ENCODE assay signal across 15 mouse cellular contexts in the genomic region with DNA sequence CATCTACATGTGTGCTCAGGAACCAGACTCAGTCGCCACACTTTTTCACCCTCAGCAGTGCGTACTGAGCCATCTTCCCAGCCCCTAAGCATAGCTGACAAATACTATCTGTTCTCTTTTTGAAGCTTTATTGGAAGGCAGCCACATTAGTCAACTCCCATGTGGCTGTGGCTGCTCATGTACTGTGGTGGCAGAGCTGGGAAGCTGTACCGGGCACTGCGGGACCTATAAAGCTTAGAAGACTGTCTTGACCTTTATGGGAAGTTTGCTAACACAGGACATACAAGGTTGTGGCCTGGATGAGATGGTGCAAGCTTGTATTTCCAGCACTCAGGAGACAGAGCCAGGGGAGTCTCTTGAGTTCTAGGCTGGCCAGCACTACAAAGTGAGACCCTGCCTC. TPM values are rescaled to one million over a fixed set of nuclear protein-coding genes. Genes with fewer than 3 reads are reported as not detected.
A peak's percentile ranks its signal among the peaks of the same experiment; 100 is the strongest.
DNase-seq lines count a peak whose midpoint lies in the region; ATAC-seq lines count a peak whose summit lies in the region.
"Had no signal": no experiment of that assay in that cellular context is flagged by ENCODE, and none has a peak within 500 bp of the region (broad histone marks: within the 10 kb centered on the region; RNA-seq: fewer than 3 reads in every experiment).

No protein-coding gene starts in this region.

- H3K36me3 ChIP-seq in kidney, embryonic 14.5 days (ENCODE audit: control insufficient read depth, insufficient read depth, low read length): no peaks in the 10 kb centered on the region; the same call in 1 of the 2 replicates
- peaks cover 11% of the 10 kb centered on the region for H3K36me3 ChIP-seq in forebrain, embryonic 16.5 days (ENCODE audit: control insufficient read depth, insufficient read depth)

- H3K9ac ChIP-seq in kidney, embryonic 14.5 days (ENCODE audit: low read depth, low read length): no peak overlapping the region
- no peak overlapping the region for H3K9ac ChIP-seq in forebrain, embryonic 16.5 days (replicated peaks; ENCODE audit: low read depth, low read length)
- H3K9ac ChIP-seq: limb, embryonic 13.5 days; liver, postnatal 0 days had no signal

- H3K4me3 ChIP-seq in kidney, embryonic 14.5 days (ENCODE audit: low read length): no peak overlapping the region
- no peak overlapping the region for H3K4me3 ChIP-seq in forebrain, embryonic 16.5 days (replicated peaks; ENCODE audit: low read length)
- H3K4me3 ChIP-seq: hindbrain, embryonic 10.5 days; limb, embryonic 13.5 days had no signal

- no peak overlapping the region for H3K4me2 ChIP-seq in kidney, embryonic 14.5 days (replicated peaks; ENCODE audit: low read depth, low read length)
- no peak overlapping the region for H3K4me2 ChIP-seq in forebrain, embryonic 16.5 days (ENCODE audit: low read length)
- H3K4me2 ChIP-seq: limb, embryonic 13.5 days had no signal

- intact Hi-C loops in left cerebral cortex, postnatal 4 days (cut with DNase I): loop anchor here (5.0 to 10.0 kb wide), 2 partner anchors 79 to 382 kb away; no protein-coding TSS in a partner anchor

- DNase-seq in kidney, postnatal 14 days: peak; percentile 14
- DNase-seq in 416B (ENCODE audit: low read depth): peak; percentile 33
- DNase-seq in adrenal gland, adult 2 months: peak; percentile 61
- DNase-seq in left cerebral cortex, postnatal 4 days: no peak

- no peaks in the 10 kb centered on the region for H3K4me1 ChIP-seq in kidney, embryonic 14.5 days (ENCODE audit: control insufficient read depth, insufficient read depth, low read length)
- H3K4me1 ChIP-seq in forebrain, embryonic 16.5 days (replicated peaks; ENCODE audit: control insufficient read depth, insufficient read depth, low read length): peaks cover 9% of the 10 kb centered on the region
- H3K4me1 ChIP-seq: limb, embryonic 13.5 days had no signal

- no peak overlapping the region for H3K27ac ChIP-seq in kidney, embryonic 14.5 days (ENCODE audit: low read depth, low read length)
- no peak overlapping the region for H3K27ac ChIP-seq in forebrain, embryonic 16.5 days (ENCODE audit: low read length)
- H3K27ac ChIP-seq: hindbrain, embryonic 10.5 days; limb, embryonic 13.5 days had no signal

- ATAC-seq in kidney, embryonic 14.5 days (ENCODE audit: low FRiP score, low TSS enrichment): no peak
- peak; percentile 75 for ATAC-seq in granulocyte monocyte progenitor cell, adult 5-6 weeks (replicated peaks; ENCODE audit: poor library complexity, severe bottlenecking)
- ATAC-seq in forebrain, embryonic 16.5 days: no peak
- ATAC-seq: inflammation-experienced regulatory T-cells, adult 6 months; Patski had no signal

- WGBS in kidney, embryonic 14.5 days: 93% methylated on average over 4 of the region's 4 CpGs
- WGBS in forebrain, embryonic 16.5 days: 94% methylated on average over 4 of the region's 4 CpGs

- H3K27me3 ChIP-seq in kidney, embryonic 14.5 days (ENCODE audit: control insufficient read depth, insufficient read depth, low read length): no peaks in the 10 kb centered on the region
- no peaks in the 10 kb centered on the region for H3K27me3 ChIP-seq in forebrain, embryonic 16.5 days (replicated peaks; ENCODE audit: control insufficient read depth, insufficient read depth, low read length)
- H3K27me3 ChIP-seq: CH12.LX; limb, embryonic 13.5 days; Patski had no signal

- no peaks in the 10 kb centered on the region for H3K9me3 ChIP-seq in kidney, embryonic 14.5 days (ENCODE audit: control insufficient read depth, low read length)
- no peaks in the 10 kb centered on the region for H3K9me3 ChIP-seq in forebrain, embryonic 16.5 days (ENCODE audit: control insufficient read depth, low read length)
- H3K9me3 ChIP-seq: hindbrain, embryonic 10.5 days; limb, embryonic 13.5 days had no signal

RNA-seq across cellular contexts. Expression of a gene that starts 12.8 kb away (rescaled TPM):
- polyA plus RNA-seq in kidney, embryonic 14.5 days (2014; fragmentation: Nextera tagmentation; extraction: Ambion mirVana): 27.3 and 40.8 TPM in 2 replicates
- total RNA-seq in adrenal gland, adult 2 months (2021): 10 to 100 TPM; 51.6 to 61.2 TPM
- polyA plus RNA-seq in adrenal gland, adult 2 months (2012; rRNA removed): 12.9 and 20.2 TPM in 2 replicates
- 46.8 and 50.0 TPM in 2 replicates for total RNA-seq in granulocyte monocyte progenitor cell, adult 5-6 weeks (2014; fragmentation: Nextera tagmentation)
- total RNA-seq in granulocyte monocyte progenitor cell, adult 5-6 weeks (2017): 38.4 and 58.6 TPM in 2 replicates
- polyA plus RNA-seq in forebrain, embryonic 16.5 days (2015; fragmentation: Nextera tagmentation; extraction: Ambion mirVana): 67.7 and 70.6 TPM in 2 replicates
- total RNA-seq in left cerebral cortex, postnatal 4 days (2021): 10 to 100 TPM; 75.1 to 86.2 TPM

RNA-seq across cellular contexts. Expression of a gene that starts 12.8 kb away (rescaled TPM):
- 25.5 and 26.5 TPM in 2 replicates for polyA plus RNA-seq in kidney, embryonic 14.5 days (2014; fragmentation: Nextera tagmentation; extraction: Ambion mirVana)
- 1 to 10 TPM; 5.6 to 5.8 TPM for total RNA-seq in adrenal gland, adult 2 months (2021)
- 7.3 and 9.8 TPM in 2 replicates for polyA plus RNA-seq in adrenal gland, adult 2 months (2012; rRNA removed)
- 1.2 and 5.6 TPM in 2 replicates for total RNA-seq in granulocyte monocyte progenitor cell, adult 5-6 weeks (2014; fragmentation: Nextera tagmentation)
- total RNA-seq in granulocyte monocyte progenitor cell, adult 5-6 weeks (2017): 0.17 and 2.7 TPM in 2 replicates
- polyA plus RNA-seq in forebrain, embryonic 16.5 days (2015; fragmentation: Nextera tagmentation; extraction: Ambion mirVana): 22.3 and 25.6 TPM in 2 replicates
- 10 to 100 TPM; 22.9 to 25.9 TPM for total RNA-seq in left cerebral cortex, postnatal 4 days (2021)

RNA-seq across cellular contexts. Expression of a gene that starts 50.8 kb away (rescaled TPM):
- 1.2 and 1.6 TPM in 2 replicates for polyA plus RNA-seq in kidney, embryonic 14.5 days (2014; fragmentation: Nextera tagmentation; extraction: Ambion mirVana)
- under 1 TPM; 0.72 to 0.73 TPM for total RNA-seq in adrenal gland, adult 2 months (2021)
- 0.97 TPM in 1 of 2 replicates, not detected in the other for polyA plus RNA-seq in adrenal gland, adult 2 months (2012; rRNA removed)
- total RNA-seq in granulocyte monocyte progenitor cell, adult 5-6 weeks (2014; fragmentation: Nextera tagmentation): not detected in 2 replicates
- not detected in 2 replicates for total RNA-seq in granulocyte monocyte progenitor cell, adult 5-6 weeks (2017)
- 0.77 TPM in 1 of 2 replicates, not detected in the other for polyA plus RNA-seq in forebrain, embryonic 16.5 days (2015; fragmentation: Nextera tagmentation; extraction: Ambion mirVana)
- not detected for total RNA-seq in left cerebral cortex, postnatal 4 days (2021)
- total RNA-seq: gastrocnemius, postnatal 36 days had no signal
- polyA plus RNA-seq: neural tube, embryonic 14.5 days had no signal

RNA-seq across cellular contexts. Expression of a gene that starts 50.8 kb away (rescaled TPM):
- polyA plus RNA-seq in kidney, embryonic 14.5 days (2014; fragmentation: Nextera tagmentation; extraction: Ambion mirVana): 18.8 and 43.8 TPM in 2 replicates
- total RNA-seq in adrenal gland, adult 2 months (2021): 1 to 10 TPM; 5.4 to 9.1 TPM
- polyA plus RNA-seq in adrenal gland, adult 2 months (2012; rRNA removed): 4.5 and 5.9 TPM in 2 replicates
- total RNA-seq in granulocyte monocyte progenitor cell, adult 5-6 weeks (2014; fragmentation: Nextera tagmentation): 21.6 and 21.9 TPM in 2 replicates
- 18.2 and 19.1 TPM in 2 replicates for total RNA-seq in granulocyte monocyte progenitor cell, adult 5-6 weeks (2017)
- polyA plus RNA-seq in forebrain, embryonic 16.5 days (2015; fragmentation: Nextera tagmentation; extraction: Ambion mirVana): 17.7 and 20.5 TPM in 2 replicates
- 10 to 100 TPM in 1 of 2 experiments, 1 to 10 TPM in 1; 7.7 to 10.3 TPM for total RNA-seq in left cerebral cortex, postnatal 4 days (2021)
